Mouse (Mus musculus): ENCODE measurements around the gene Ldb2. TPM values are rescaled to one million over a fixed set of nuclear protein-coding genes. Genes with fewer than 3 reads are reported as not detected.

Gene Ldb2
- polyA plus RNA-seq, 1 experiment from 2014 or later = 21.3 TPM

DNA sequence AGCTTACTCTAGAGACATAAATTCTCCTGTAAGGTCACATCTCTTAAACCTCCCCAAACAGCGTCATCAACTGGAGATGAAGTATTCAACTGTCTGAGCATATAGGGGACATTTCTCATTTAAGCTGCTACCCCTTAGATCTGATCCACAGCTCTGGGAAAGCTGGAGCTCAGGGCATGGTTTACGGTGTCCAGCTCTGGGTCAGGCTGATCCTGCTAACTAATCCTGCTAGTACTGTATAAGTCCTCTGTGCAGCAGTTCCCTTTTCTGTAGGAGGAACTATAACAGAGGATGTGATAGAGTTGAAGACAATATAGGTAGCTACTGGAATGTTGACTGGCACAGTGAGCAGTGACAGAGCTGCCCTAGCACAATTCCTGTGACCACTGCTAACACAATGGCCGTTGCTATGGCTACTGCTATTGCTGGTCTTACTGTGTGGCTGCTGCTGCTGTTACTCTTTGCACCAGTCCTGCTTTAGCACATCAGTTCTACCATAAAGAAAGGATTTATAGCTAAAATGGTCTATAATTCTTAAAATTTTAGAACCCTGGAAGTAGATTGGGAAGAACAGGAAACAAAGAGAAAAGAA lies 170.3 kb downstream of the Ldb2 start:
- WGBS = 59% methylated on average over 3 of the region's 3 CpGs
- no peak overlapping the region for H3K9ac ChIP-seq
- H3K9me3 ChIP-seq = no peaks in the 10 kb centered on the region
- no peaks in the 10 kb centered on the region for H3K27me3 ChIP-seq (replicated peaks)
- H3K27ac ChIP-seq = no peak overlapping the region
- H3K36me3 ChIP-seq = no peaks in the 10 kb centered on the region
- H3K4me3 ChIP-seq = no peak overlapping the region
- no peak overlapping the region for H3K4me2 ChIP-seq (replicated peaks)
- ATAC-seq (ENCODE audit: low FRiP score, low read depth) = peak; percentile 79
- H3K4me1 ChIP-seq = 0 out of 2 replicates have a peak, but pooled peaks cover 6% of the 10 kb centered on the region

DNA sequence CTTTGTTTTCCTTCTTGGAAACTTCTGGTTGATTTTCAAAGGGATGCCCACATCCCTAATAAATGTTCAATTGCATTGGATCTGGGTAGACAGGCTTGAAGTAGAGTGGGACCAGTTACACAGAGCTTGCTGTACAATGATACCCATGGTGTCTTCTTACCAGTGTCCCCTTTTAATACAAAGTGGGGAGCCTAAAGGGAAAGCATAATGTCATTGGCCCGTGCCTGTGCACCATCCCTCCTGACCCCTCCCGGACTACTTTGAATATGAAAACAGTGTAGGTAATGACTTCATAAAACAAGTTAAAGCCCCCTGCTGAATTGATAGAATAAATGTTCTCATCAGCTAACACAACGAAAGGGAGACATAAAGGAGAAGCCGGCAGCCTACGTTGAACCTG lies 172.0 kb downstream of the Ldb2 start:
- no peaks in the 10 kb centered on the region for H3K9me3 ChIP-seq
- no peaks in the 10 kb centered on the region for H3K36me3 ChIP-seq
- no peak overlapping the region for H3K9ac ChIP-seq
- 0 out of 2 replicates have a peak, but pooled peaks cover 6% of the 10 kb centered on the region for H3K4me1 ChIP-seq
- no peak overlapping the region for H3K4me3 ChIP-seq
- 30% methylated on average over 5 of the region's 5 CpGs for WGBS
- H3K27me3 ChIP-seq (replicated peaks) = no peaks in the 10 kb centered on the region
- no peak overlapping the region for H3K27ac ChIP-seq
- no peak overlapping the region for H3K4me2 ChIP-seq (replicated peaks)
- ATAC-seq (ENCODE audit: low FRiP score, low read depth) = no peak

DNA sequence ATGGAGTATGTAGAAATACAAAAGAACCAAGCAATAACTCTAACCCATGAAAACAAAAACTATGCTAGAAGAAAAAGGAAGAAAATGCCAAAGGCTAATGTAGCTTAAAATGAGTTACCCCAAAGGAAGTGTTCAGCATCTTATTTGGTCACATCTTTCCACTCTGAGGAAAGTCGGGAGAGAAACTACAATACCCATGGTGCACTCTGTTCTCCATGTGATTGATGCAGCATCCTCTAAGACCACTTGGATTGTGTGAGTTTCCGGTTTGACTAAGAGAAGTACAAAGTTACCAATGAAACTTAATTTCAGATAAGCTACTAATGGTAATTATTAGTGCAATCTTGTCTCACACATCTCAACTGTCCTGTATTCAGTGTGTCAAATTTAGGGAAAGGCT lies 172.6 kb downstream of the Ldb2 start:
- ATAC-seq (ENCODE audit: low FRiP score, low read depth) = no peak
- Histone ChIP-seq H3K9ac (no peak overlapping the region), H3K27ac (no peak overlapping the region), H3K36me3 (no peaks in the 10 kb centered on the region), H3K4me2 (replicated peaks) (no peak overlapping the region), H3K27me3 (replicated peaks) (no peaks in the 10 kb centered on the region), H3K9me3 (no peaks in the 10 kb centered on the region), H3K4me1 (0 out of 2 replicates have a peak, but pooled peaks cover 6% of the 10 kb centered on the region), H3K4me3 (no peak overlapping the region)
- 77% methylated on average over 2 of the region's 2 CpGs for WGBS

DNA sequence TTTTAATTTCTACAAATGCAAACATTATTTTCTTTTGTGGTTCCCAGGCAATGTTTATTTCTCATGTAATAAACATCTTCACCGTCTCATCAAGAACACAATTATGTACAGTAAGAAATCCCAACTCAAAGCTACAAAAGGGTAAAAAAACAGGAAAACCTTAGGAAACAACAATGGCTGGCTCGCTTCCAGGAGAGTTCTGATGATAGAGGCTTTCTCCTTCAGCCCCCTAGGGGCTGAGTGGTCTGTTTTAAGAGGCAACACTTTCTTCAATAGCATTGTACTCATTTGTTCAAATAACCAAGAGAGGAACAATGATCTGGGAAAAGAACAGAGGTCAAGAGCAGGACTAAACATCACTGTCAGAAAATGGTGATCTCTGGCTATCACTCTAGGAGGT lies 173.4 kb downstream of the Ldb2 start:
- ATAC-seq (ENCODE audit: low FRiP score, low read depth) = no peak
- 0 out of 2 replicates have a peak, but pooled peaks cover 6% of the 10 kb centered on the region for H3K4me1 ChIP-seq
- 71% methylated on average over 2 of the region's 2 CpGs for WGBS
- no peaks in the 10 kb centered on the region for H3K27me3 ChIP-seq (replicated peaks)
- no peak overlapping the region for H3K9ac ChIP-seq
- H3K36me3 ChIP-seq = no peaks in the 10 kb centered on the region
- H3K4me3 ChIP-seq = no peak overlapping the region
- no peak overlapping the region for H3K27ac ChIP-seq
- no peak overlapping the region for H3K4me2 ChIP-seq (replicated peaks)
- H3K9me3 ChIP-seq = no peaks in the 10 kb centered on the region

DNA sequence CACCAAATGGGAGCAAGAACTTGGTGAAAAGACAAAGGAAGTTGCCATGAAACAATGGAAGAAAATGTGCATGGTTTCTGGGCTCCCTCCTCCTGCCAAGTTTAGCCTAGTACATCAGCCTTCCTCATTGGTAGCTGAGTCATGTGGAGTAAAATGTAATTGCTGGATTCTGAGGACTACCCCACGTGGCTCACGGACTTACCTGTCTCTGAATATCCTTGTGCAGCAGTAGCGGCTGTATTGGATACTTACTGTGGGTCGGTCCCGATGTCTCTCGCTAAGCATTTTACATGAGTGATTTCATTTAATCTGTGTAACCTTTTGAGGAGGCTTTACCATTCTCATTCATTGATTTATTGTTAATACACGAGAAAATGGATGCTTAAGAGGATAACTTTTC lies 183.8 kb downstream of the Ldb2 start:
- WGBS = 89% methylated on average over 7 of the region's 7 CpGs
- Histone ChIP-seq H3K9ac (no peak overlapping the region), H3K27ac (no peak overlapping the region), H3K27me3 (replicated peaks) (no peaks in the 10 kb centered on the region), H3K4me1 (no peaks in the 10 kb centered on the region), H3K4me3 (no peak overlapping the region), H3K36me3 (no peaks in the 10 kb centered on the region), H3K4me2 (replicated peaks) (no peak overlapping the region), H3K9me3 (no peaks in the 10 kb centered on the region)
- no peak for ATAC-seq (ENCODE audit: low FRiP score, low read depth)

DNA sequence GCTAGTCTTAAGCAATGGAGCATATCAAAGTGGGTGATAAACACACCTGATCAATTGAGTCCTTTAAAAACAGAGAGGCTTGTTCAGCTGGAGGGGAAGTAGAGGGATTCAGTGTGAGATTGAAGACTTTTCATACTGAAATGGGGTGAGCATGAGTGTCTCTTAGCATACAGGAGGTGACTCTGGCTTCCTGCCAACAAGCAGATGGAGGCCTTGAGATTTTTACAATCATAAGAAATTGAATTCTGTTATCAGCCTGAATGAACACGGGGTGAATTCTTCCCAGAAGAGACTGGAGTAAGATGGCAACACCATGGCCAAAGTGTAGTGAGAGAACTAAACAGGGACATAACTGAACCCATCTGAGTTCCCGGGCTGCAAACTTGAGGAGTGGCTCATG lies 190.6 kb downstream of the Ldb2 start:
- ATAC-seq (ENCODE audit: low FRiP score, low read depth) = no peak
- WGBS = 72% methylated on average over 2 of the region's 2 CpGs
- no peaks in the 10 kb centered on the region for H3K4me1 ChIP-seq
- H3K27ac ChIP-seq = no peak overlapping the region
- H3K4me2 ChIP-seq (replicated peaks) = no peak overlapping the region
- no peak overlapping the region for H3K4me3 ChIP-seq
- no peaks in the 10 kb centered on the region for H3K9me3 ChIP-seq
- no peaks in the 10 kb centered on the region for H3K27me3 ChIP-seq (replicated peaks)
- no peaks in the 10 kb centered on the region for H3K36me3 ChIP-seq
- H3K9ac ChIP-seq = no peak overlapping the region

DNA sequence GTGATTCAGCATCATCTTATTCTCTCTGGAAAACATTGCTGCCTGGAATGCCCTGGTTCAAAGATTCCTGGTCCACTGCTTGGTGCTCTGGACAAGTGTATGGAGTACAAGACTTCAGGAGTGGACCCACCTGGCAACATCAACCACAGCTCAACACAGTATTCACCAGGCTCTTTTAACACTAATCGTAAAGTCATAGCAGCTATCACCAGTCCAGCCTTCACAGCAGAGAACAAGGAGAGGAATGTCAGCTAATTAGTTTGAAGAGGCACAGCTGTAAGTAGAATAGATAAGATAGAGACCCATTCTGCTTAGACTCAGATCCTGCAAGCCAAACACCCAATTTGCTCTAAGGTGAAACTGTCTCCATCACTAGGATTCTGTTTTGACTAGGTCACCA lies 198.1 kb downstream of the Ldb2 start:
- 82% methylated on average over 1 of the region's 1 CpGs for WGBS
- Histone ChIP-seq H3K9ac (no peak overlapping the region), H3K4me2 (replicated peaks) (no peak overlapping the region), H3K4me1 (no peaks in the 10 kb centered on the region), H3K27me3 (replicated peaks) (no peaks in the 10 kb centered on the region), H3K9me3 (no peaks in the 10 kb centered on the region), H3K36me3 (no peaks in the 10 kb centered on the region), H3K27ac (no peak overlapping the region), H3K4me3 (no peak overlapping the region)
- ATAC-seq (ENCODE audit: low FRiP score, low read depth) = no peak

DNA sequence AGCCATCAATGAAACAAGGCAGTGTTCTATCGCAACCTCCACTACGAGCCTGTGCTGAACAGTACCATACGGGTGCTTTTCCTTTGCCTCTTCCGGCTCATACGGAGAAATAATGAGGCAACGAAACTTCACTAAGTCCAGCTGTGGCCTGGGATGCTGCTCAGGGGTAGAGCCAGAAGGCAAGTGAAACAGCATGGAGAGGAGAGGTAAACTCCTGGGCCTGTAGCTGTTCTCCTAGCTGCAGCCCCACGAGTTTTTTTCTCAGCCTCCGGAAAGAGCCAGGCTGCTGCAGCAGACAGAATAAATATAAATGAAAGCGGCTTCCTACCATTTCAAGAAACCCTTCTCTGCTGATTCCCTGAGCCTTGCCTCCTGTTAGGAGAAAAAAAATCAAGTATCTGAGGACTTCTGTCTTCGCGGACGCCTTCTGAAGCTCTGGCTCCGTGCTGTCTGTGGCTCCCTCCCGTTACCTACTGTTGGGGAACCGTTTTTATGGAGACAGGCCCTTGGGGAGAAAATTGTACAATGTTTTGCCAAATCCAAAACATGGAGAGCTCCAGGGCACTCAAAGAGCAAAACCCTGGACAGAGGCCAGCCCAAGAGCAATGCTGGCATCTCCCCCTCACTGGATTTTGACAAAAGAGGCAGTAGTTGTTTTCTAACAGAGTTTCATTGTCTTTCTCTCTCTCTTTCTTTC lies 205.8 kb downstream of the Ldb2 start:
- H3K27ac ChIP-seq = no peak overlapping the region
- WGBS = 76% methylated on average over 15 of the region's 15 CpGs

DNA sequence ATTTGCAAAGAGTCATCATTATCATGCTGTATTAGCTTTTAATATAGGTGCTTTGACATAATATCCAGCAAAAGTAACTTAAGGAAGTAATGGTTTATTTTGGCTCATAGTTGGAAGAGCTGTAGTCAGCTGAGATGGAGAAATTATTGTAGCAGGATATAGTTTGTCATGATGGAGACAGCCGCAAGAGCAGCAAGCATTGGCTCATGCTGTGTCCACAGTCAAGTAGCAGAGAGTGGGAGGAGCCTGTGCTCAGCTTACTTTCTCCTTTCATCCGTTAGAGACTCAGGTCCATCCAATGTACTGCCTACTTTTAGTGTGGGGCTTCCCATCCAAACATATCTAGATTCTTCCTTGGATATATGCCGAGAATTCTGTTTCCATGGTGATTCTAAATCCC lies 208.7 kb downstream of the Ldb2 start:
- Histone ChIP-seq H3K9me3 (no peaks in the 10 kb centered on the region), H3K9ac (no peak overlapping the region), H3K4me3 (no peak overlapping the region), H3K4me2 (replicated peaks) (no peak overlapping the region), H3K36me3 (no peaks in the 10 kb centered on the region), H3K27ac (no peak overlapping the region), H3K4me1 (no peaks in the 10 kb centered on the region), H3K27me3 (replicated peaks) (no peaks in the 10 kb centered on the region)
- no peak for ATAC-seq (ENCODE audit: low FRiP score, low read depth)
- 78% methylated on average over 3 of the region's 3 CpGs for WGBS

More for the DNA sequence above, 205.8 kb downstream of the Ldb2 start:
- H3K27me3 ChIP-seq (replicated peaks) = no peaks in the 10 kb centered on the region
- no peak overlapping the region for H3K4me2 ChIP-seq (replicated peaks)
- H3K9me3 ChIP-seq = no peaks in the 10 kb centered on the region
- no peaks in the 10 kb centered on the region for H3K36me3 ChIP-seq
- H3K4me1 ChIP-seq = no peaks in the 10 kb centered on the region
- H3K4me3 ChIP-seq = no peak overlapping the region
- no peak overlapping the region for H3K9ac ChIP-seq
- ATAC-seq (ENCODE audit: low FRiP score, low read depth) = no peak

DNA sequence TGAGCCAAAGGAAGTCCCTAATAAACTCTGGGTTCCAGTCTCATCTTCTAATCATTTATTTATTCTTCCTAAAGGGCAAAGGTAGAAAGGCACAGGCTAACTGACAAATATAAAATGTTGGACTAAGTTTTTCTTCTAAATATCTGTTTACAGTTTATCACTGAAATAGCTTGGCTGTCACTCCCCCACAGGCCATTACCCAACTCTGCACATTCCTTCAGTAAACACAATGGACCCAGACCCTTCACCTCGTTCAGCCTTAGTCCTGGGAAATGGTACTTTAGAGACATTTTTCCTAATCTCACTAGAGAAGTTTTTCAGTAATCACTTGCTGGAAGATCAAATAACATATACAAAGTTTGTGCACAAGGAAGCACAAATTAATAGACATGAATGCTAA lies 210.2 kb downstream of the Ldb2 start:
- Histone ChIP-seq H3K9ac (no peak overlapping the region), H3K4me3 (no peak overlapping the region), H3K27me3 (replicated peaks) (no peaks in the 10 kb centered on the region), H3K9me3 (no peaks in the 10 kb centered on the region), H3K4me2 (replicated peaks) (no peak overlapping the region), H3K4me1 (no peaks in the 10 kb centered on the region), H3K36me3 (no peaks in the 10 kb centered on the region), H3K27ac (no peak overlapping the region)
- WGBS = 40% methylated on average over 1 of the region's 1 CpGs
- ATAC-seq (ENCODE audit: low FRiP score, low read depth) = no peak

DNA sequence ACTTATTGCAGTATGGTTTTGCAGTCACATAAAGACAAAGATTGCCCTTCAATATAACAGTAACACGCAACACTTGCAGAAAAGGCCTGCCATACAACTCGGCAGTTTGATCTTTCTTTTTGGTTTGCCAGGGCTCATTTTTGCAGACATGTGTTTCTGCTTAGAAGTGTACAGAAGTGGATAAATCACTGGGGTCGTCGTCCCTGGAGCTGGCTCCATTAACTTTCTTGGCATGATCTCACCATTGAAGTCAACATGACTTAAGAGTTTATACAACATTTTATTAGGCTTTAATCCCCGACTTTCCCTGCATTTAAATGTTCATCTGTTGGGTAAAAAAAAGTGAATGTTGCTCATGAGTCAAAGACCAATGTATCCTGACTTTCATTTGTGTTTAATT lies 212.9 kb downstream of the Ldb2 start:
- Histone ChIP-seq H3K27me3 (replicated peaks) (no peaks in the 10 kb centered on the region), H3K4me3 (no peak overlapping the region), H3K4me2 (replicated peaks) (no peak overlapping the region), H3K9ac (no peak overlapping the region), H3K4me1 (no peaks in the 10 kb centered on the region), H3K27ac (no peak overlapping the region), H3K9me3 (no peaks in the 10 kb centered on the region), H3K36me3 (no peaks in the 10 kb centered on the region)
- no peak for ATAC-seq (ENCODE audit: low FRiP score, low read depth)
- WGBS = 62% methylated on average over 5 of the region's 5 CpGs

DNA sequence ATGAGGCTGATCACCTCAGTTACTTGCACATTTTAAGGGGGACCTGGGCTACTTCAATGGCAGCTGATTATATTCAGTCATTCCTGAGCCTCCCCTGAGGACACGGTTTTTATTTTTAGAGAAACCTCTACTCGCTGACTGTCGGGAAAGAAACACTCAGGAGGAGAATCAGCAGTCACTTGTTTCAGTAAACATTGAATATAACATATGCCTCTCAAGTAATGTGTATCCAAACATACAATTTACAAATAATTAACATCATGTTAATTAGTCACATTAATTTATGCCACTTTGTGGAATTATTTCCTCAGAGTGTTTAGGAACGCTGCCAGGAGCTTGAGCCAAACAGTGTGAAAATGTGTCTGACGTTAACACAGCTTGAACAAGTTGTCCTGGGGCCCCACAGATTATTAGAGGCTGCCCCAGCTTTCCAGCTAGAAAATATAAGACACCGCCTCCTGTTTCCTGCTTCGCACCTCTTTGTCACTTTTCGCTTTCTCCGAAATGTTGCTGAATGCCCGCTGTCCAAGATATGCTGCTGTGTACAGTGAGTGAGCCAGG lies 219.5 kb downstream of the Ldb2 start:
- H3K4me1 ChIP-seq = no peaks in the 10 kb centered on the region
- no peak for ATAC-seq (ENCODE audit: low FRiP score, low read depth)
- H3K4me3 ChIP-seq = no peak overlapping the region
- no peaks in the 10 kb centered on the region for H3K9me3 ChIP-seq
- H3K4me2 ChIP-seq (replicated peaks) = no peak overlapping the region
- WGBS = 77% methylated on average over 10 of the region's 10 CpGs
- H3K36me3 ChIP-seq = no peaks in the 10 kb centered on the region
- H3K27ac ChIP-seq = no peak overlapping the region
- no peak overlapping the region for H3K9ac ChIP-seq
- H3K27me3 ChIP-seq (replicated peaks) = no peaks in the 10 kb centered on the region

All from neural tube, embryonic 12.5 days (tissue).